Mouse (Mus musculus) kidney, postnatal 25 days (tissue): Measurements from ENCODE around the gene Vps52.
"Not testable (repeated sequence)": the region's sequence is repeated elsewhere in the genome, so short reads cannot be mapped to it uniquely, and the experiment has no call there.

Source experiments
- DNase-seq, 2 experiments: peaks; one replicate each; pipeline ENCODE4 v3.0.0; 2021; ENCODE audit warnings: mixed read lengths in 2 of 2

Vps52 gene

DNA sequence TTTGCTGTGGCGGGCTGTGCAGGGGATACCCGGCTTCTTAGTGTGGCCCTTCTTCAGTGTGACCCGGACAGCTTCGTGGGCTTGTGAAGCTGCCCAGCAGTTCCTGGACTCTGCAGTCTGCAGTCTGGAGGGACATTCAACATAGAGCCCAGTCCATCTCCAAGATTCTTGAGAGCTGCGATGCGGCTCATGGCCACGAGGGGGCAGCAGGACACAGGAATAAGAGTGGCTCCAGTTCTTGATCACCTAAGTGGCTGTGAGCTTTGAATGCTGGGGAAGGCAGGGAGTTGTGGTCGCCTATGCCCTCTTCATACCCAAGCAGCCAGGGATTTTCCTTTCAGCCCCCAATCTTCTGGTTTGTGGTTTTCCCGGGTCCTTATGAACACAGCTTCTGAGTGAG is 12.9 kb downstream of the Vps52 start:
- peak; percentile 82 to 89 for DNase-seq

DNA sequence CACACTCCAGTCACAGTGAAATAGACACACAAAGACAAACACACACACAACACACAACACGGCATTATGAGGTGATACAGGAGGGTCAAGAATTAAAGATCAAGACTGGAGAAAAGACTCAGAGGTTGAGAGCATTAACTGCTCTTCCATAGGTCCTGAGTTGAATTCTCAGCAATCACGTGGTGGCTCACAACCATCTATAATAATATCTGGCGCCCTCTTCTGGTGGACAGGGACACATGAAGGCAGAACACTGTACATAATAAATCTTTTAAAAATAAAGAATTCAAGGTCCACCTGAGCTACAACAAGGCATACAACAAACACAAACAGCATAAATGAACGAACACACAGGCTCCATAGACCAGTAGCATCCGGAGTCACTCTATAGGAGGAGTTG is 13.3 kb downstream of the Vps52 start:
- peak in 1 of 2 experiments; percentile 57 for DNase-seq

DNA sequence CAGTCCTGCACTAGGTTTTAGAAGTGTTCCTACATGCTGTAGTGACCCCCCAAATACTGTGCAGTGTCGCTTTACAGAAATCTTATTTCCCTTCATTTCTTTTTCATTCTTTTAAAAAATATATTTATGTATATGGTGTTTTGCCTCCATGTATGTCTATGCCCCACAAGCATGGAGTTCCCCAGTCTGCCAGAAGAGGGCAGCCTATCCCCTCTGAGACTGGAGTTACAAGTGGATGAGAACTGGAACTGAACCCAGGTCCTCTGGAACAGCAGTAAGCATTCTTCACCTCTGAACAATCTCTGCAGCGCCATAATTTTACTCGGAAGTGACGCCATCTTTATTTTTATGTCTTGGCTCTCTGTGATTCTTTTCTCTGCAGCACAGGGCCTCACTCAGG is 13.8 kb downstream of the Vps52 start:
- no peak for DNase-seq

- DNase-seq, result peak in 1 of 2 experiments; percentile 41
These were observed 17.1 kb downstream of the Vps52 start for GRCm38 (mm10) chr17:33972691-33973090.

DNA sequence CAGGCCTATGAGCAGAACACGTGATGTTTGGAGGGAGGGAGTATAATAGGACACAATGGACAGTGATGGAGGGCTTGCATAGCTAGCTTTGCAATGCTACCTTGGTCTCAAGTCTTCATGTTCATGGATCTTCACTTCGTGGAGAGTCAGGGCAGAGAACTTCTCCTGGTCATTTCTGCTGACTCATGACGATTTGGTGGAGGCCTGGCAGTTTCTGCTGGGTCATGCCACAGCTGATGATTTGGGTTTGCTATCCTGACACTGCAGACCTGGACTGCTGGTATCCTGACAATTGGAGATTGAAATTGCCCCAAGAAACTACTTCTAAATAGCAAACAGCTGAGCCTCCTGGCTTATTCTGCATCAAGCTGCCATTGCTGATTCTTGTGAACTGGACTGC is 18.0 kb downstream of the Vps52 start:
- DNase-seq, result no peak

DNA sequence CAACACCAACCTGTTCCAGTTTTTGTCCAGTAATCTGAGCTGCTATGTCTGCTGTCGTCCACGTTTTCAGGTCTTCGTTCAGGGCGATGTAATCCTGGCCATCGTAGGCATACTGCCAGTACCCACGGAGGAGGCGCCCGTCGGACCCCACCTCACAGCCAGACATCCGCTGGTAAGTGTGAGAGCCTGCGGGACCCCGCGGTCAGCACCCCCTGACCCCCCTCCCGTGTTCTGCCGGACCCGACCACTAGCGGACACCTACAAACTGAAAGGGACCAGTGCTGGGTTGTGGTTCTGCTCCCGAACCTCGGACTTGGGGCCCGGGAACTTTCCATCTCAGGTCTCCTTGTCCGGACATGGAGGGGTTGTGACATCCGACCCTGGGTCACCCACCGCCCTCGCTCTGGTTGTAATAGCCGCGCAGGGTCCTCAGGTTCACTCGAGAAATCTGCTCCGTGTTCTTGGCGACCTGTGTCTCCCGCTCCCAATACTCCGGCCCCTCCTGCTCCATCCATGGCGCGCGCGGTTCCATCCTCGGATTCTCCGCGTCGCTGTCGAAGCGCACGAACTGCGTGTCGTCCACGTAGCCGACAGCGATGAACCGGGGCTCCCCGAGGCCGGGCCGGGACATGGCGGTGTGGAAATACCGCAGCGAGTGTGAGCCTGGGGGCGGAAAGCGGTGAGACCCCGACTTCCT is 22.4 kb downstream of the Vps52 start:
- peak in 1 of 2 experiments; percentile 36 for DNase-seq

GRCm38 (mm10) chr17:33978631-33979031 is 23.0 kb downstream of the Vps52 start:
- peak; percentile 91 to 97 for DNase-seq

DNA sequence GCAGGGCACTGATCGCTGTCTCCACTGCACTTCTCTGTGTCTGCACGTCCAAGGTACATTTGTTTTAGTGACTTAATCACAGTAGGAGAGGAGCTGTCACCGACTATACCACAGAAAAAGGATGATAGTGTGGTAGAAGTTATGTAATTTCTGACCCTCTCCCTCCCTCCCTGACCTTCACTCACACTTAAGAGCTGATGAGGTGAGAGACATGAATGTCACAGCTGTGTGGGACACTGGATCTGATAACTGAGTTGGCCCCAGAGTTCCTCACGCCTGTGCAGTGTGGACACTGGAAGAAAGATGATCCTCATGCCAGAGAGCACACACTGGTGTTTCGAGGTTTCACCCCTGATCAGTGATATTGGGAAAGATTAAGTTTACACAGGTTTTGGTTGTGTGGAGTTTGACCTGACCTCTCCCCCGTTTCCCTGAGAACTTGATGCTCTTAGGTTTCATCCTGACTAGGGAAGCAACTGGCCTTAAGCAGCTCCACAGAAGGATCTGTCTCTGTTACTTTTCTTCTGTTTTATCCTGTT is 24.0 kb downstream of the Vps52 start:
- DNase-seq, result no peak

GRCm38 (mm10) chr17:33980181-33981035 is 24.8 kb downstream of the Vps52 start:
- no peak for DNase-seq

DNA sequence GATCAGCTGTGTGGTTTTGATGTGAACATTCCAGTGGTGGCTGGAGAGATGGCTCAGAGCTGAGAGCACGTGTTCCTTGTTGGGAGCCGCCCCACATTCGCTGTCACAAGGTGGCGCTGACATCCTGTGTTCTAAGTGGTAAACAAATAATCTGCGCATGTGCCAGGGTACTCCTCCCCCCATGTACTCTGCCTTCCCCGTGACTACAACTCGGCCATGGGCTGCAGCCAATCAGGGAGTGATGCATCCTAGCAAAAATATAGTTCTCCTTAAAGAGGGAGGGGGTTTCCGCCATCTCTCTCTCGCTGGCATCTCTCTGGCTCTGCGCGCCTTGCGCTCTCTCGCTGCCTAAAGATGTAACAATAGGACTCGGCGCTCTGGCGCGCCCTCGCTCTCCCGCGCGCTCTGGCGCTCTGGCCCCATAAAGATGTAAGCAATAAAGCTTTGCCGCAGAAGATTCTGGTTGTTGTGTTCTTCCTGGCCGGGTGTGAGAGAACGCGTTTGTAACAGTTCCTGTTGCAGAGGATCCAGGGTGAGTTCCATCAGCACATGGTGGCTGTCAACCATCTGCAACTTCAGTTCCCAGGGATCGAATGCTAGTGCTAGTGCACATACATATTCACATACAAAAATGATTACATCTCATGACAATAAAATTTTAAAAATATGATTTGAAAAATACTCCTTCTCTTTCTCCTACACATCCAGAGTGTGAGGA is 25.7 kb downstream of the Vps52 start:
- peak; percentile 94 for DNase-seq

- DNase-seq, result peak; percentile 64 to 82
These were observed 26.5 kb downstream of the Vps52 start for GRCm38 (mm10) chr17:33982136-33982535.

DNA sequence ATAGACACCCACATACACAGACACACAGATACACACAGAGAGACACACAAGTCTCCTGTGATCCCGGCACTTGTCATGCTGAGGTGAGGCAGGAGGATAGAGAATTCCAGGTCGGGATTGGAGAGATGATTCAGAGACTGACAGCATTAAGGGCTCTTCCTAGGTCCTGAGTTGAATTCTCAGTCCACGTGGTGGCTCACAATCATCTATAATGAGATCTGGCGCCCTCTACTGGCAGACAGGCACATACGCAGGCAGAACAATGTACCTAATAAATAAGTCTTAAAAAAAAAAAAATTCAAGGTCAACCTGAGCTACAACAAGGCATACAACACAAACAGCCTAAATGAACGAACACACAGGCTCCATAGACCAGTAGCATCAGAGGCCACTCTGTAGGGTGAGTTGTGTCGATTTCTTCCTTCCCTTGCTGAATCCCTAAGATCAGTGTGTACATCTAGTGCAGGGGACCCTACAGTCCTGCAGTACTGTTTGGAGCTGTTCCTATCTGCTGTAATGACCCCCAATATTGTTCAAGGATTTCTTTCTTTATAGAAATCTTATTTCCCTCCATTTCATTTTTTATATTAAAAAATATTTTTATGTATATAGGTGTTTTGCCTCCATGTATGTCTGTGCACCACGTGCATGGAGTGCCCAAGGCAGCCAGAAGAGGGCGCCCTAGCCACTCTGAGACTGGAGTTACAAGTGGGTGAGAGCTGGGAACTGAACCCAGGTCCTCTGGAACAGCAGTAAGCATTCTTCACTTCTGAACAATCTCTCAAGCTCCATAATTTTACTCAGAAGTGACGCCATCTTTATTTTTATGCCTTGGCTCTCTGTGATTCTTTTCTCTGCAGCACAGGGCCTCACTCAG is 36.4 kb downstream of the Vps52 start:
- DNase-seq, result peak; percentile 47 to 75

DNA sequence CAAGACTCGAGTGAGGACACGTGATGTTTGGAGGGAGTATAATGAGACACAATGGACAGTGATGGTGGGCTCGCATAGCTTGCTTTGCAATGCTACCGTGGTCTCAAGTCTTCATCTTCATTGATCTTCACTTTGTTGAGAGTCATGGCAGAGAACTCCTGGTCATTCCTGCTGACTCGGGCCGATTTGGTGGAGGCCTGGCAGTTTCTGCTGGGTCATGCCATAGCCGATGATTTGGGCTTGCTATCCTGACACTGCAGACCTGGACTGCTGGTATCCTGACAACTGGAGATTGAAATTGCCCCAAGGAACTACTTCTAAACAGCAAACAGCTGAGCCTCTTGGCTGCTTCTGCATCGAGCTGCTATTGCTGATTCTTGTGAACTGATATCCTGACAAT is 39.3 kb downstream of the Vps52 start:
- DNase-seq, result no peak

DNA sequence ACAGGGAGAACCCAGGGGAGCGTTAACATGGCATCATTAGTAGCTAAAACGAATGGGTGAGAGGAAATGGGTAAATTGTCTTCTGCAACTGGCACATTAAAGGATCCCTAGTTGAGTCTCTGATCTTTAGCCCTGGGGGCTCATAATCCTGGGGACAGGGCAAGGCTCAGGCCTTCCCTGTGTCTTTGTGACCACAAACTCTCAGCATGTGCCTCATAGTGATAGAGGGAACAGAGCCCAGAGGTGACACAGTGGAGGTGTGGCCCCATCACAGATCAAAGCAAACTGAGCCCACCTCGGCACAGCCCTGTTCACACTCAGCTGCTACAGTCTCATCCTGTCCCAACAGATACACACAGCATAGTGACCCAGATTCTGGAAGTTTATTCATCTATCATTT is 40.0 kb downstream of the Vps52 start:
- DNase-seq, result no peak

DNA sequence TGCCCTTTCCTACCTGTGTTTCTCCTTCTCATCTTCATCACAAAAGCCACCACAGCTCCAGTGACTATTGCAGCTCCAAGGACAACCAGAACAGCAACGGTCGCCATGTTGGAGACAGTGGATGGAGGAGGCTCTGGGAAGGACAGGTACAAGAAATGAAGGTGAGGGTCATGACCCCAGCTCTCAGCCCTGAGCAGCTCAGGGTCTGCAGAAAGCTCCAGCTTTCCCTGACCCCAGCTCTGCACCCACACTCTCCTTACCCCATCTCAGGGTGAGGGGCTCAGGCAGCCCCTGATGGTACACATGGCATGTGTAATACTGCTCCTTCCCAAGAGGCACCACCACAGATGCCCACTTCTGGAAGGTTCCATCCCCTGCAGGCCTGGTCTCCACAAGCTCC is 41.4 kb downstream of the Vps52 start:
- DNase-seq, result not testable (repeated sequence)

DNA sequence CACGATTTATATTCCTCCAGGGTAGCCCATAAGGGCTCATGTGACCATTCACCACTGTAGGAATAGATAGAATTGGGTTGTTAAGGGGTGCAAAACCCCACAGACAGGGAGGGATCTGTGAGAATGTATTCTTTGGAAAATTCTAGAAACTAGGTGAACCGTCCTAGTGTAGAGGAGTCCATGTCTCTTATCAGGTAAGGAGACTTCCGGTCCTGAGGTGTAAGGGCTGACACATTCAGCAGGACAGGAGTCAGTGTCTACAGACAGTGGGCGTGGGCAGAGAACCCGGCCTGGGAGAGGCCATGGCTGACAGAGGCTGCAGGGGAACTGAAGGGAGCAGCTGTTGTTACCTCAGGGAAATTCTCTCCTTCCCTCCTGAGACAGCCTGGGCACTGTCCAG is 43.1 kb downstream of the Vps52 start:
- DNase-seq, result not testable (repeated sequence)

DNA sequence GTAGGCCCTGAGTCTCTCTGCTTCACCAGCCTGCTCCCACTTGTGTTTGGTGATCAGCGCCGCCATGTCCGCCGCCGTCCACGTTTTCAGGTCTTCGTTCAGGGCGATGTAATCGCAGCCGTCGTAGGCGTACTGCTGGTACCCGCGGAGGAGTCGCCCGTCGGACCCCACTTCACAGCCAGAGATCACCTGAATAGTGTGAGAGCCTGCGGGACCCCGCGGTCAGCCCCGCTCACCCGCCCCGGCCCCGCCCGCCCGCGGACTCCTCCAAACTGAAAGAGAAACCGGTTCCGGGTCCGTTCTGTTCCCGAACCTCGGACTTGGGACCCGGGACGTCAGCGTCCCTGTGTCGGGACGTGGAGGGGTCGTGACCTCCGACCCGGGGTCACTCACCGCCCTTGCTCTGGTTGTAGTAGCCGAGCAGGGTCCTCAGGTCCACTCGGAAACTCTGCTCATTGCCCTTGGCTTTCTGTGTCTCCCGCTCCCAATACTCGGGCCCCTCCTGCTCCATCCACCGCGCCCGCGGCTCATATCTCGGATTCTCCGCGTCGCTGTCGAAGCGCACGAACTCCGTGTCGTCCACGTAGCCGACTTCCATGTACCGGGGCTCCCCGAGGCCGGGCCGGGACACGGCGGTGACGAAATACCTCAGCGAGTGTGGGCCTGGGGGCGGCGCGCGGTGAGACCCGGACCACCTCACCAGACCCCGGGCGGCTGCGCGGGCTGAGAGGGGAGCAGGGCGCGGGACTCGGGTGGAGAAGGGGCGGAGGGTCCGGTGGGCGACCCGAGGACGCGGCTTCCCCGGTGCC is 43.9 kb downstream of the Vps52 start:
- peak; percentile 38 to 84 for DNase-seq

GRCm38 (mm10) chr17:34000150-34000537 is 44.5 kb downstream of the Vps52 start, which contains the start of gene H2-K1:
Gene H2-K1, minus strand, starts transcription at chr17:34000347.
- peak; percentile 95 to 97 for DNase-seq

DNA sequence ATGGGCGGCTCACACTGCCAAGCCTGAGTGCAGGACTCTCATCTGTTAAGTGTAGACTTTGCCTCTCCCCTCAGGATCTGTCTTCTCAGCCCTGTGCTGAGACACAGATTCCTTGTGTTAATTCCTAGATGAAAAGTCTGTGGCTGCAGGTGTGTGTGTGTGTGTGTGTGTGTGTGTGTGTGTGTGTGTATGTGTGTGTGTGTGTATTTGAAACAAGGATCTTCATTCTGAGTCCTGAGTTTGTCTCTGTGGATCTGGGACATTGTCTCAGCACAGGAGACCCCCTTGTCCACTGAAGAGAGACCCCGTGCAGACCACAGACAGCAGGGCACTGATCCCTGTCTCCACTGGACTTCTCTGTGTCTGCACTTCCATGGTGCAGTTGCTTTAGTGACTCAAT is 45.2 kb downstream of the Vps52 start:
- DNase-seq, result not testable (repeated sequence)

DNA sequence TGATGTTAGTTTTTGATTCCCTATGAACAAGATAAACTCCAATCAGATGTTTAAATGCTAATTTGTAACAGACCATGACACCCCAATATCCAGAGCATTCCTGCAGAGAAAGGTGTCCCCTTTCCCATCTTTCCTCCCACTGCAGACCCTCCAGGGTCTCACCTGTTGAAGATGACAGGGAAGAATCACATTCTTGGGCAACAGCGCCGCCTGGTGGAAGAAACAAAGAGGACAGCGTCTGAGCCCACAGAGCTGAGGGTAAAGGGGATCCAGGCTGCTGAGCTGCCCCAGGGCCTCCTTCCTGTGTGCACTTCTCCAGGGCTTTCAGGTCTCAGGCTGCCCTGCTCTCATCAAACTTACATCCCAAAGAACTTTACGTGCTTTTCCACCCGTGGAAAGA is 47.8 kb downstream of the Vps52 start:
- DNase-seq, result peak; percentile 44 to 63

GRCm38 (mm10) chr17:34006570-34006969 is 51.0 kb downstream of the Vps52 start:
- DNase-seq, result no peak
